Mouse (Mus musculus) cortical plate, adult 2 months (tissue): Measurements from ENCODE around the gene Tmem247. TPM values are rescaled to one million over a fixed set of nuclear protein-coding genes. Genes with fewer than 3 reads are reported as not detected.

ENCODE experiments used
- H3K27ac ChIP-seq: fragments of 200-500 bp; 2 replicates; pipeline ENCODE4 v1.5.1; 2012; ENCODE audit warnings: low read length, control low read depth, inconsistent platforms; ENCODE audit not compliant: insufficient read depth
- H3K4me1 ChIP-seq: fragments of 200-500 bp; 2 replicates; pipeline ENCODE4 v1.6.1; 2011; ENCODE audit warnings: low read length; ENCODE audit not compliant: control insufficient read depth, insufficient read depth
- H3K4me3 ChIP-seq: fragments of 200-500 bp; 2 replicates; pipeline ENCODE4 v1.5.1; 2011; ENCODE audit warnings: mild to moderate bottlenecking, low read length, control low read depth; ENCODE audit not compliant: insufficient read depth
- CTCF ChIP-seq: fragments of 200-500 bp; IDR thresholded peaks from 2 replicates; pipeline ENCODE4 v1.5.1; 2011; ENCODE audit warnings: mild to moderate bottlenecking, control low read depth, low read length; ENCODE audit not compliant: insufficient read depth; ENCODE audit errors: extremely low read depth
- POLR2A ChIP-seq: fragments of 200-500 bp; IDR thresholded peaks from 2 replicates; pipeline ENCODE4 v1.6.1; 2011; ENCODE audit warnings: mild to moderate bottlenecking, low read length, control low read depth; ENCODE audit not compliant: insufficient read depth; ENCODE audit errors: extremely low read depth
- polyA plus RNA-seq: library from polyadenylated mRNA; depleted of rRNA; stranded (reverse); fragments of >200 nt; gene quantifications from 2 replicates; pipeline ENCODE4 v1.2.3, GENCODE M21; 2012

Gene Tmem247
- polyA plus RNA-seq, 1 experiment: not detected

GRCm38 (mm10) chr17:86913003-86913607 lies 4.0 kb upstream of the Tmem247 start:
- TF ChIP-seq POLR2A (no peak), CTCF (no peak)
- no peak overlapping the region for H3K27ac ChIP-seq
- no peak overlapping the region for H3K4me3 ChIP-seq
- H3K4me1 ChIP-seq: peaks cover 2% of the 10 kb centered on the region; the same call in 1 of the 2 replicates

GRCm38 (mm10) chr17:86915540-86915939 lies 1.6 kb upstream of the Tmem247 start:
- no peak for TF ChIP-seq CTCF
- no peak for TF ChIP-seq POLR2A
- Histone ChIP-seq H3K4me1 (peaks cover 2% of the 10 kb centered on the region; the same call in 1 of the 2 replicates), H3K27ac (no peak overlapping the region), H3K4me3 (no peak overlapping the region)

GRCm38 (mm10) chr17:86918786-86919185 lies 1.6 kb downstream of the Tmem247 start:
- H3K27ac ChIP-seq: no peak overlapping the region
- no peak overlapping the region for H3K4me3 ChIP-seq
- peaks cover under 1% of the 10 kb centered on the region; the same call in 1 of the 2 replicates for H3K4me1 ChIP-seq
- TF ChIP-seq CTCF (peak; percentile 65), POLR2A (no peak)

- Histone ChIP-seq H3K4me1 (no peaks in the 10 kb centered on the region), H3K4me3 (no peak overlapping the region), H3K27ac (no peak overlapping the region)
- TF ChIP-seq CTCF: no peak
- no peak for TF ChIP-seq POLR2A
Measured at GRCm38 (mm10) chr17:86919729-86920128, 2.6 kb downstream of the Tmem247 start.

GRCm38 (mm10) chr17:86924679-86925078 lies 7.5 kb downstream of the Tmem247 start:
- H3K4me3 ChIP-seq: no peak overlapping the region
- TF ChIP-seq CTCF: no peak
- no peak for TF ChIP-seq POLR2A
- H3K4me1 ChIP-seq: no peaks in the 10 kb centered on the region
- H3K27ac ChIP-seq: no peak overlapping the region

- no peak overlapping the region for H3K4me3 ChIP-seq
- no peaks in the 10 kb centered on the region for H3K4me1 ChIP-seq
- no peak overlapping the region for H3K27ac ChIP-seq
- TF ChIP-seq POLR2A (no peak), CTCF (no peak)
Measured at GRCm38 (mm10) chr17:86926836-86927235, 9.7 kb downstream of the Tmem247 start.

GRCm38 (mm10) chr17:86929355-86929754 lies 12.2 kb downstream of the Tmem247 start:
- TF ChIP-seq POLR2A: no peak
- TF ChIP-seq CTCF: no peak
- H3K4me1 ChIP-seq: no peaks in the 10 kb centered on the region
- no peak overlapping the region for H3K4me3 ChIP-seq
- H3K27ac ChIP-seq: no peak overlapping the region

GRCm38 (mm10) chr17:86929981-86930380 lies 12.8 kb downstream of the Tmem247 start:
- TF ChIP-seq POLR2A: no peak
- no peak for TF ChIP-seq CTCF
- Histone ChIP-seq H3K4me1 (no peaks in the 10 kb centered on the region), H3K4me3 (no peak overlapping the region), H3K27ac (no peak overlapping the region)

- no peak overlapping the region for H3K4me3 ChIP-seq
- H3K27ac ChIP-seq: no peak overlapping the region
- H3K4me1 ChIP-seq: peaks cover 3% of the 10 kb centered on the region; the same call in 1 of the 2 replicates
- TF ChIP-seq POLR2A: no peak
- TF ChIP-seq CTCF: no peak
Measured at GRCm38 (mm10) chr17:86932896-86933295, 15.7 kb downstream of the Tmem247 start.

GRCm38 (mm10) chr17:86937064-86937463 lies 19.9 kb downstream of the Tmem247 start:
- Histone ChIP-seq H3K27ac (no peak overlapping the region), H3K4me3 (no peak overlapping the region; the same call in 1 of the 2 replicates), H3K4me1 (peaks cover 3% of the 10 kb centered on the region; the same call in 1 of the 2 replicates)
- TF ChIP-seq CTCF: no peak
- no peak for TF ChIP-seq POLR2A
